32 mouse cellular contexts compared by ENCODE assay signal in genomic region chr1:165198951-165199350, GRCm38 (mm10). TPM values are rescaled to one million over a fixed set of nuclear protein-coding genes. Genes with fewer than 3 reads are reported as not detected.
DNase-seq lines count a peak whose midpoint lies in the region; ATAC-seq and TF ChIP-seq lines count a peak whose summit lies in the region.
"Had no signal": no experiment of that assay in that cellular context is flagged by ENCODE, and none has a peak within 500 bp of the region (broad histone marks: within the 10 kb centered on the region; RNA-seq: fewer than 3 reads in every experiment).

No protein-coding gene starts in this region.

- H3K36me3 ChIP-seq in liver, adult 2 months (ENCODE audit: control insufficient read depth, insufficient read depth, low read length): no peaks in the 10 kb centered on the region
- H3K36me3 ChIP-seq in liver, postnatal 0 days (replicated peaks; ENCODE audit: insufficient read depth, low read length): no peaks in the 10 kb centered on the region
- H3K36me3 ChIP-seq: embryonic facial prominence, embryonic 12.5 days; hindbrain, embryonic 12.5 days; intestine, embryonic 15.5 days; liver, embryonic 13.5 days; midbrain, embryonic 15.5 days; neural tube, embryonic 12.5 days had no signal

- WGBS in liver, adult 2 months: 28% methylated on average over 1 of the region's 1 CpGs
- 56% methylated on average over 1 of the region's 1 CpGs for WGBS in liver, postnatal 0 days (ENCODE audit: insufficient replicate concordance)

- peak overlapping the region; percentile 53 for H3K27ac ChIP-seq in liver, adult 2 months (replicated peaks; ENCODE audit: insufficient read depth, low read depth, low read length)
- H3K27ac ChIP-seq in liver, postnatal 0 days (ENCODE audit: low read depth): no peak overlapping the region
- H3K27ac ChIP-seq: embryonic facial prominence, embryonic 12.5 days; hindbrain, embryonic 12.5 days; hindbrain, postnatal 0 days; intestine, embryonic 15.5 days; liver, embryonic 13.5 days; midbrain, embryonic 15.5 days; neural tube, embryonic 12.5 days had no signal

- peaks cover 9% of the 10 kb centered on the region; the same call in 1 of the 2 replicates for H3K4me1 ChIP-seq in liver, adult 2 months (ENCODE audit: control insufficient read depth, insufficient read depth, low read length)
- H3K4me1 ChIP-seq in liver, postnatal 0 days (ENCODE audit: insufficient read depth): peaks cover 16% of the 10 kb centered on the region
- H3K4me1 ChIP-seq: embryonic facial prominence, embryonic 12.5 days; intestine, embryonic 15.5 days had no signal

- ATAC-seq in liver, postnatal 0 days: no peak
- ATAC-seq: activated CD4-positive, CD25-positive, alpha-beta regulatory T cell, adult 4 months; CD4-positive, CD25-positive, alpha-beta regulatory T cell, adult 4 months; forebrain, embryonic 14.5 days; hindbrain, postnatal 0 days; intestine, embryonic 15.5 days; midbrain, embryonic 15.5 days had no signal

- no peaks in the 10 kb centered on the region for H3K79me2 ChIP-seq in liver, adult 2 months (ENCODE audit: control insufficient read depth, insufficient read depth, low read length)

- H3K9ac ChIP-seq in liver, adult 2 months (ENCODE audit: low read depth, low read length): no peak overlapping the region
- no peak overlapping the region for H3K9ac ChIP-seq in liver, postnatal 0 days (replicated peaks)
- H3K9ac ChIP-seq: embryonic facial prominence, embryonic 12.5 days; hindbrain, embryonic 12.5 days; intestine, embryonic 15.5 days; liver, embryonic 13.5 days; midbrain, embryonic 15.5 days; neural tube, embryonic 12.5 days had no signal

- H3K27me3 ChIP-seq in liver, adult 2 months (ENCODE audit: control insufficient read depth, insufficient read depth, low read length): no peaks in the 10 kb centered on the region
- no peaks in the 10 kb centered on the region for H3K27me3 ChIP-seq in liver, postnatal 0 days (ENCODE audit: insufficient read depth, low read length)
- H3K27me3 ChIP-seq: embryonic facial prominence, embryonic 12.5 days; intestine, embryonic 15.5 days; liver, embryonic 13.5 days; midbrain, embryonic 15.5 days had no signal

- no peak for TF ChIP-seq CTCF in liver, adult 2 months (IDR thresholded peaks at IDR 0.05; ENCODE audit: low read depth, low read length)
- no peak for TF ChIP-seq CTCF in liver, postnatal 0 days (IDR thresholded peaks at IDR 0.05; ENCODE audit: low read depth)

- TF ChIP-seq POLR2A in liver, adult 2 months (IDR thresholded peaks at IDR 0.05; ENCODE audit: extremely low read depth, insufficient read depth, low read length): no peak

- no peak overlapping the region for H3K4me2 ChIP-seq in liver, postnatal 0 days (ENCODE audit: low read depth, low read length)
- H3K4me2 ChIP-seq: embryonic facial prominence, embryonic 12.5 days; heart, embryonic 11.5 days; hindbrain, embryonic 12.5 days; intestine, embryonic 15.5 days; liver, embryonic 13.5 days; midbrain, embryonic 15.5 days; neural tube, embryonic 12.5 days had no signal

- H3K9me3 ChIP-seq in liver, postnatal 0 days (ENCODE audit: low read length): no peaks in the 10 kb centered on the region
- H3K9me3 ChIP-seq: embryonic facial prominence, embryonic 12.5 days; hindbrain, embryonic 12.5 days; intestine, embryonic 15.5 days; liver, embryonic 13.5 days; midbrain, embryonic 15.5 days; neural tube, embryonic 12.5 days had no signal

- no peak overlapping the region for H3K4me3 ChIP-seq in liver, adult 2 months (ENCODE audit: insufficient read depth, low read depth, low read length)
- no peak overlapping the region for H3K4me3 ChIP-seq in liver, postnatal 0 days (ENCODE audit: low read depth, low read length)
- H3K4me3 ChIP-seq: embryonic facial prominence, embryonic 12.5 days; hindbrain, embryonic 12.5 days; intestine, embryonic 15.5 days; liver, embryonic 13.5 days; midbrain, embryonic 15.5 days; neural tube, embryonic 12.5 days had no signal

- TF ChIP-seq EP300 in liver, postnatal 0 days (IDR thresholded peaks at IDR 0.05; ENCODE audit: low read depth): no peak

- DNase-seq in kidney, adult 11 months: peak; percentile 20
- DNase-seq in kidney, postnatal 14 days: no peak
- peak; percentile 65 for DNase-seq in liver, adult 2 months (ENCODE audit: extremely low read depth, low read depth, low spot score)
- no peak for DNase-seq in liver, postnatal 0 days
- DNase-seq in 3T3-L1 (ENCODE audit: low read depth, low spot score) (peak; percentile 45), adipocyte (ENCODE audit: low spot score) (peak; percentile 42)
- DNase-seq in urinary bladder, postnatal 14 days (ENCODE audit: low spot score): no peak
- DNase-seq: adrenal gland, postnatal 10 days; cerebellum, adult 8-10 months; cerebellum, postnatal 36 days; gastrocnemius, postnatal 14 days; heart, postnatal 36 days; layer of hippocampus, postnatal 36 days; left cerebral cortex, postnatal 4 days; liver, embryonic 13.5 days; lung, adult 2 months; right cerebral cortex, postnatal 4 days; thymus, adult 2 months; thymus, postnatal 36 days had no signal

RNA-seq across cellular contexts. Expression of gene Sft2d2, which starts 4.7 kb away (rescaled TPM):
- 29.8 and 34.5 TPM in 2 replicates for total RNA-seq in liver, adult 2 months (2014; rRNA removed)
- polyA plus RNA-seq in liver, adult 2 months (2012; rRNA removed): 32.4 and 37.2 TPM in 2 replicates
- polyA plus RNA-seq in liver, postnatal 0 days (2015; fragmentation: Nextera tagmentation; extraction: Ambion mirVana): 7.8 and 8.8 TPM in 2 replicates

RNA-seq across cellular contexts. Expression of gene Tiprl, which starts 37.8 kb away (rescaled TPM):
- total RNA-seq in liver, adult 2 months (2014; rRNA removed): 14.7 and 20.7 TPM in 2 replicates
- polyA plus RNA-seq in liver, adult 2 months (2012; rRNA removed): 12.2 and 12.7 TPM in 2 replicates
- 41.3 and 41.4 TPM in 2 replicates for polyA plus RNA-seq in liver, postnatal 0 days (2015; fragmentation: Nextera tagmentation; extraction: Ambion mirVana)

RNA-seq across cellular contexts. Expression of gene Tbx19, which starts 38.4 kb away (rescaled TPM):
- not detected in 2 replicates for total RNA-seq in liver, adult 2 months (2014; rRNA removed)
- polyA plus RNA-seq in liver, adult 2 months (2012; rRNA removed): 0.20 TPM in 1 of 2 replicates, not detected in the other
- polyA plus RNA-seq in liver, postnatal 0 days (2015; fragmentation: Nextera tagmentation; extraction: Ambion mirVana): 0.04 and 0.06 TPM in 2 replicates
- total RNA-seq: adrenal gland, postnatal 10 days; gastrocnemius, postnatal 14 days; granulocyte monocyte progenitor cell, adult 5-6 weeks; heart, postnatal 36 days; hindbrain, postnatal 0 days; layer of hippocampus, postnatal 36 days; left cerebral cortex, postnatal 4 days had no signal
- polyA plus RNA-seq: activated CD4-positive, CD25-positive, alpha-beta regulatory T cell, adult 4 months; CD4-positive, CD25-positive, alpha-beta regulatory T cell, adult 4 months; embryonic facial prominence, embryonic 12.5 days; heart, embryonic 11.5 days; hindbrain, embryonic 12.5 days; hindbrain, postnatal 0 days; intestine, embryonic 15.5 days; large intestine, adult 2 months; limb, embryonic 14.5 days; neural tube, embryonic 12.5 days had no signal

Comparison
In these comparisons a context has a peak if more than half of its experiments do, and no peak if none do; other contexts are left out.
1. DNase-seq: peak in kidney, adult 11 months (single experiment), liver, adult 2 months (single experiment), 3T3-L1 (single experiment) and adipocyte (single experiment); none in kidney, postnatal 14 days (single experiment), liver, postnatal 0 days (single experiment) and urinary bladder, postnatal 14 days (single experiment).